Mouse (Mus musculus): ENCODE results near the gene Olfr1118. TPM values are rescaled to one million over a fixed set of nuclear protein-coding genes. Genes with fewer than 3 reads are reported as not detected.
"Not testable (repeated sequence)": the region's sequence is repeated elsewhere in the genome, so short reads cannot be mapped to it uniquely, and the experiment has no call there.

The Olfr1118 gene
- not detected in 3 replicates for total RNA-seq (2017)

- no peak for ATAC-seq (replicated peaks; ENCODE audit: insufficient number of reproducible peaks, low FRiP score, low TSS enrichment, poor library complexity, severe bottlenecking)
Measured at GRCm38 (mm10) chr2:87307281-87307680, at the start of gene Olfr1118. Olfr1118 (plus strand) TSS chr2:87307581.

DNA sequence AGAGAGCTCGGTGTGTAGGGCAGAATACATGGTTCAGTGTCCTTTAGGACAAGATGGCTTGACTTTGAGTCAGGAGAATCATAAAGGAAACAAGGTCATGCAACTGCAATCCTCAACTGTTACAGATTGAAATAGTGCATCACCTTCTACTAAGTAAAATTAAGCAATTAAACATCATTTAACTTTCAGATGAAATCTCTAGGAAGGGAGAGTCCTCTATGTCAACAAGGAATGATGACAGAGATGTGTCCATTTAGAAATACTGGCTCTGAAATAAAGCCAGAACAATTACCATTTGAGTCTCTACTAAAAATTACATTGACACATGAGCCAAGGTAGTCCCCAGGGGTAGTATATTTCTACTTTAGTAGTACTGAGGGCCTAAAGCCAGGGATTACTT, 40.1 kb upstream of the Olfr1118 start, which contains the start of gene Olfr1116:
Olfr1116 (plus strand) TSS at position 301 of the 400 bp plus-strand sequence.
- ATAC-seq (replicated peaks; ENCODE audit: insufficient number of reproducible peaks, low FRiP score, low TSS enrichment, poor library complexity, severe bottlenecking), result no peak

DNA sequence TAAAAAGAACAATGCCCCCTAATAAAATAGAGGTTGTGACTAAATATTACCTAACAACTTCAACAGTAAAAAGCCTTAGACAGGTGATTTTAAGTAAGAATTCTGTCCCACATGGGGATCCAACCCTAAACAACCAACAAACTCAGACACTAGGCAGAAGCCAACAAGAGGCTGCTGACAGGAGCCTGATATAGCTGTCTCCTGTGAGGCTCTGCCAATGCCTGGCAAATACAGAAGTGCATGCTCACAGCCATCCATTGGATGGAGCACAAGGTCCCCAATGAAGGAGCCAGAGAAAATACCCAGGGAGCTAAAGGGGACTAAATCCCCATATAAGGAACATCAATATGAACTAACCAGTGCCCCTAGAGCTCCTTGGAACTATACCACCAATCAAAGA, 13.4 kb upstream of the Olfr1118 start:
- not testable (repeated sequence) for ATAC-seq (replicated peaks; ENCODE audit: insufficient number of reproducible peaks, low FRiP score, low TSS enrichment, poor library complexity, severe bottlenecking)

GRCm38 (mm10) chr2:87354515-87354914, 47.1 kb downstream of the Olfr1118 start, which contains the start of gene Olfr1120:
Olfr1120 (plus strand) TSS chr2:87354815.
- no peak for ATAC-seq (replicated peaks; ENCODE audit: insufficient number of reproducible peaks, low FRiP score, low TSS enrichment, poor library complexity, severe bottlenecking)

GRCm38 (mm10) chr2:87360121-87360520, 52.7 kb downstream of the Olfr1118 start:
- not testable (repeated sequence) for ATAC-seq (replicated peaks; ENCODE audit: insufficient number of reproducible peaks, low FRiP score, low TSS enrichment, poor library complexity, severe bottlenecking)

Other genes starting within 250 kb of the Olfr1118 start
- gene Olfr1107, start 231.8 kb upstream of the Olfr1118 start, total RNA-seq (2017), result not detected in 3 replicates
- gene Olfr1109, start 211.6 kb upstream of the Olfr1118 start, total RNA-seq (2017), result not detected in 3 replicates
- not detected in 3 replicates for gene Olfr259, start 193.0 kb upstream of the Olfr1118 start, total RNA-seq (2017)
- not detected in 3 replicates for gene Olfr1110, start 167.3 kb upstream of the Olfr1118 start, total RNA-seq (2017)
- not detected in 3 replicates for gene Olfr1111, start 155.0 kb upstream of the Olfr1118 start, total RNA-seq (2017)
- gene Olfr1112, start 119.8 kb upstream of the Olfr1118 start, total RNA-seq (2017), result not detected in 3 replicates
- not detected in 3 replicates for gene Olfr1113, start 98.6 kb upstream of the Olfr1118 start, total RNA-seq (2017)
- not detected in 3 replicates for gene Olfr1115, start 59.6 kb upstream of the Olfr1118 start, total RNA-seq (2017)
- gene Olfr1116, start 40.0 kb upstream of the Olfr1118 start, total RNA-seq (2017), result not detected in 3 replicates
- gene Olfr1120, start 47.2 kb downstream of the Olfr1118 start, total RNA-seq (2017), result not detected in 3 replicates
- not detected in 3 replicates for gene Olfr1121, start 62.3 kb downstream of the Olfr1118 start, total RNA-seq (2017)
- not detected in 3 replicates for gene Olfr1122, start 78.3 kb downstream of the Olfr1118 start, total RNA-seq (2017)
- not detected in 3 replicates for gene Olfr1123, start 109.1 kb downstream of the Olfr1118 start, total RNA-seq (2017)
- not detected in 3 replicates for gene Olfr1124, start 122.7 kb downstream of the Olfr1118 start, total RNA-seq (2017)
- gene Olfr1126, start 146.4 kb downstream of the Olfr1118 start, total RNA-seq (2017), result not detected in 3 replicates
- not detected in 3 replicates for gene Pramel7, start 189.5 kb downstream of the Olfr1118 start, total RNA-seq (2017)
- gene Pramel6, start 199.0 kb downstream of the Olfr1118 start, total RNA-seq (2017), result not detected in 3 replicates
- not detected in 3 replicates for gene Olfr153, start 224.2 kb downstream of the Olfr1118 start, total RNA-seq (2017)
- not detected in 3 replicates for gene Olfr1128, start 238.0 kb downstream of the Olfr1118 start, total RNA-seq (2017)